Mouse (Mus musculus): Measurements from ENCODE around the gene Clpx. TPM values are rescaled to one million over a fixed set of nuclear protein-coding genes. Genes with fewer than 3 reads are reported as not detected.

Gene Clpx
- total RNA-seq, 1 experiment, result 24.1 TPM

GRCm38 (mm10) chr9:65363684-65364083 lies 69.6 kb downstream of the Clpx start:
- DNase-seq (ENCODE audit: low read depth, low spot score), result no peak
- Histone ChIP-seq H3K9ac (ENCODE audit: insufficient read depth, low read depth, low read length, poor library complexity, severe bottlenecking) (no peak overlapping the region), H3K4me3 (ENCODE audit: insufficient read depth in 1 of 2, low read depth in 1 of 2, low read length in 2 of 2, poor library complexity in 1 of 2, severe bottlenecking in 1 of 2) (no peak overlapping the region), H3K27ac (ENCODE audit: insufficient read depth, low read depth, low read length, poor library complexity, severe bottlenecking) (no peak overlapping the region; the same call in 1 of the 2 replicates), H3K4me1 (ENCODE audit: control insufficient read depth in 2 of 2, insufficient read depth in 2 of 2, low read length in 2 of 2, poor library complexity in 1 of 2) (peaks cover 0 to 2% of the 10 kb centered on the region in 2 experiments; a peak in 1 of 4 replicates), H3K36me3 (ENCODE audit: control insufficient read depth, insufficient read depth, low read length, poor library complexity, severe bottlenecking) (peaks cover 11% of the 10 kb centered on the region), H3K9me3 (ENCODE audit: control insufficient read depth, insufficient read depth, low read depth, low read length) (no peaks in the 10 kb centered on the region)
- no peak for TF ChIP-seq HCFC1 (IDR thresholded peaks at IDR 0.05; ENCODE audit: borderline replicate concordance, insufficient read depth, low read length)
- TF ChIP-seq CHD2 (IDR thresholded peaks at IDR 0.05; ENCODE audit: low read depth, low read length), result no peak
- no peak for TF ChIP-seq ZC3H11A (IDR thresholded peaks at IDR 0.05; ENCODE audit: borderline replicate concordance, low read depth, low read length)
- TF ChIP-seq ZNF384 (IDR thresholded peaks at IDR 0.05; ENCODE audit: low read depth, low read length), result no peak
- no peak for TF ChIP-seq MAFK (IDR thresholded peaks at IDR 0.05; ENCODE audit: insufficient read depth, low read depth, low read length)
- in situ Hi-C loops (cut with MboI; ENCODE audit: low sequenced_read_pairs in 2 of 2, unreplicated experiment in 2 of 2), result no loop called here

GRCm38 (mm10) chr9:65365721-65366120 lies 71.7 kb downstream of the Clpx start:
- H3K9me3 ChIP-seq (ENCODE audit: control insufficient read depth, insufficient read depth, low read depth, low read length), result no peaks in the 10 kb centered on the region
- peaks cover 0 to 2% of the 10 kb centered on the region in 2 experiments; a peak in 1 of 4 replicates for H3K4me1 ChIP-seq (ENCODE audit: control insufficient read depth in 2 of 2, insufficient read depth in 2 of 2, low read length in 2 of 2, poor library complexity in 1 of 2)
- no peak overlapping the region for H3K27ac ChIP-seq (ENCODE audit: insufficient read depth, low read depth, low read length, poor library complexity, severe bottlenecking)
- H3K36me3 ChIP-seq (ENCODE audit: control insufficient read depth, insufficient read depth, low read length, poor library complexity, severe bottlenecking), result 0 out of 2 replicates have a peak, but pooled peaks cover 1% of the 10 kb centered on the region
- TF ChIP-seq ZNF384 (IDR thresholded peaks at IDR 0.05; ENCODE audit: low read depth, low read length), result no peak
- TF ChIP-seq CHD2 (IDR thresholded peaks at IDR 0.05; ENCODE audit: low read depth, low read length), result no peak
- no peak for TF ChIP-seq MAFK (IDR thresholded peaks at IDR 0.05; ENCODE audit: insufficient read depth, low read depth, low read length)
- no peak for TF ChIP-seq ZC3H11A (IDR thresholded peaks at IDR 0.05; ENCODE audit: borderline replicate concordance, low read depth, low read length)
- TF ChIP-seq HCFC1 (IDR thresholded peaks at IDR 0.05; ENCODE audit: borderline replicate concordance, insufficient read depth, low read length), result no peak
- H3K9ac ChIP-seq (ENCODE audit: insufficient read depth, low read depth, low read length, poor library complexity, severe bottlenecking), result no peak overlapping the region
- no peak overlapping the region for H3K4me3 ChIP-seq (ENCODE audit: insufficient read depth in 1 of 2, low read depth in 1 of 2, low read length in 2 of 2, poor library complexity in 1 of 2, severe bottlenecking in 1 of 2)
- in situ Hi-C loops (cut with MboI; ENCODE audit: low sequenced_read_pairs in 2 of 2, unreplicated experiment in 2 of 2), result no loop called here
- no peak for DNase-seq (ENCODE audit: low read depth, low spot score)

GRCm38 (mm10) chr9:65371756-65372155 lies 77.7 kb downstream of the Clpx start:
- in situ Hi-C loops (cut with MboI; ENCODE audit: low sequenced_read_pairs in 2 of 2, unreplicated experiment in 2 of 2), result no loop called here
- no peak for DNase-seq (ENCODE audit: low read depth, low spot score)
- H3K4me1 ChIP-seq (ENCODE audit: control insufficient read depth in 2 of 2, insufficient read depth in 2 of 2, low read length in 2 of 2, poor library complexity in 1 of 2), result peaks cover 0 to 5% of the 10 kb centered on the region in 2 experiments; a peak in 1 of 4 replicates

GRCm38 (mm10) chr9:65372449-65372848 lies 78.4 kb downstream of the Clpx start:
- DNase-seq (ENCODE audit: low read depth, low spot score), result no peak
- TF ChIP-seq ZNF384 (IDR thresholded peaks at IDR 0.05; ENCODE audit: low read depth, low read length) (no peak), HCFC1 (IDR thresholded peaks at IDR 0.05; ENCODE audit: borderline replicate concordance, insufficient read depth, low read length) (no peak), MAFK (IDR thresholded peaks at IDR 0.05; ENCODE audit: insufficient read depth, low read depth, low read length) (no peak), CHD2 (IDR thresholded peaks at IDR 0.05; ENCODE audit: low read depth, low read length) (no peak), ZC3H11A (IDR thresholded peaks at IDR 0.05; ENCODE audit: borderline replicate concordance, low read depth, low read length) (no peak)
- Histone ChIP-seq H3K27ac (ENCODE audit: insufficient read depth, low read depth, low read length, poor library complexity, severe bottlenecking) (no peak overlapping the region), H3K4me3 (ENCODE audit: insufficient read depth in 1 of 2, low read depth in 1 of 2, low read length in 2 of 2, poor library complexity in 1 of 2, severe bottlenecking in 1 of 2) (no peak overlapping the region), H3K4me1 (ENCODE audit: control insufficient read depth in 2 of 2, insufficient read depth in 2 of 2, low read length in 2 of 2, poor library complexity in 1 of 2) (peaks cover 0 to 5% of the 10 kb centered on the region in 2 experiments; a peak in 1 of 4 replicates), H3K36me3 (ENCODE audit: control insufficient read depth, insufficient read depth, low read length, poor library complexity, severe bottlenecking) (no peaks in the 10 kb centered on the region), H3K9ac (ENCODE audit: insufficient read depth, low read depth, low read length, poor library complexity, severe bottlenecking) (no peak overlapping the region), H3K9me3 (ENCODE audit: control insufficient read depth, insufficient read depth, low read depth, low read length) (no peaks in the 10 kb centered on the region)
- in situ Hi-C loops (cut with MboI; ENCODE audit: low sequenced_read_pairs in 2 of 2, unreplicated experiment in 2 of 2), result no loop called here

More at GRCm38 (mm10) chr9:65371756-65372155, 77.7 kb downstream of the Clpx start:
- Histone ChIP-seq H3K9ac (ENCODE audit: insufficient read depth, low read depth, low read length, poor library complexity, severe bottlenecking) (peak overlapping the region; percentile 83), H3K9me3 (ENCODE audit: control insufficient read depth, insufficient read depth, low read depth, low read length) (no peaks in the 10 kb centered on the region), H3K27ac (ENCODE audit: insufficient read depth, low read depth, low read length, poor library complexity, severe bottlenecking) (no peak overlapping the region), H3K36me3 (ENCODE audit: control insufficient read depth, insufficient read depth, low read length, poor library complexity, severe bottlenecking) (no peaks in the 10 kb centered on the region), H3K4me3 (ENCODE audit: insufficient read depth in 1 of 2, low read depth in 1 of 2, low read length in 2 of 2, poor library complexity in 1 of 2, severe bottlenecking in 1 of 2) (peak overlapping the region; percentile 58 to 63)
- TF ChIP-seq ZNF384 (IDR thresholded peaks at IDR 0.05; ENCODE audit: low read depth, low read length) (no peak), CHD2 (IDR thresholded peaks at IDR 0.05; ENCODE audit: low read depth, low read length) (no peak), MAFK (IDR thresholded peaks at IDR 0.05; ENCODE audit: insufficient read depth, low read depth, low read length) (no peak), ZC3H11A (IDR thresholded peaks at IDR 0.05; ENCODE audit: borderline replicate concordance, low read depth, low read length) (no peak), HCFC1 (IDR thresholded peaks at IDR 0.05; ENCODE audit: borderline replicate concordance, insufficient read depth, low read length) (no peak)

Data from ES-E14 (cell line).